Mouse (Mus musculus) bone marrow, adult 2 months (tissue): Measurements from ENCODE around the gene Ankrd13b.

Experiments
- CTCF ChIP-seq: fragments of 200-500 bp; IDR thresholded peaks from 2 replicates; pipeline ENCODE4 v1.5.1; 2011; ENCODE audit warnings: low read length, control low read depth; ENCODE audit not compliant: control insufficient read depth, insufficient read depth
- POLR2A ChIP-seq: fragments of 200-500 bp; IDR thresholded peaks from 2 replicates; pipeline ENCODE4 v1.6.1; 2011; ENCODE audit warnings: low read depth, mild to moderate bottlenecking, control low read depth, low read length, borderline replicate concordance; ENCODE audit not compliant: control insufficient read depth

DNA sequence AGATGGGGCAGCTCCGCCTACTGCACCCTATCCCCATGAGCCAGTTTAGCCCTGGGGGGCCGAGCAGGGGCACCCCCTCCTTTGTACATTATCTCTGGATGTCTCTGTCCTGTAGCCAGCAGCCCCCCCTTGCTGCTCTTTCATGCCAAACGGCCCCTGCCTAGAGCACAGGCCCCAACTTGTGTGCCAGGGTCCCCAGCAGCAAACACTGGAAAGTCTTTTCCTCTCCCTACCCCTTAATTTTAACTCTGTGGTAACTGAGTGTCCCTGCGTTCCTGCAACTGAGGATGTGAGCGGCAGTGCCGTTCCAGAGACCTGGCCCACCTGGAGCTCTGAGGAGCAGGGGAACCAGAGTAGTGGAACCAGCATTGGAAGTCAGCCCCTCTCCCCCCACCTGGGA is 17.5 kb upstream of the Ankrd13b start:
- TF ChIP-seq POLR2A (no peak), CTCF (no peak)
